Mouse (Mus musculus) ovary, postnatal 36 days (tissue): ENCODE results near the gene Hoxd9.

Experiments
- DNase-seq: peaks from one replicate; pipeline ENCODE4 v3.0.0; 2022; ENCODE audit warnings: low spot score, mixed read lengths

The Hoxd9 gene

GRCm38 (mm10) chr2:74713239-74714150 is 16.0 kb downstream of the Hoxd9 start:
- no peak for DNase-seq

- no peak for DNase-seq
Observed at GRCm38 (mm10) chr2:74714156-74714789, 16.7 kb downstream of the Hoxd9 start.

- DNase-seq: no peak
Observed at GRCm38 (mm10) chr2:74714881-74715280, 17.4 kb downstream of the Hoxd9 start.

DNA sequence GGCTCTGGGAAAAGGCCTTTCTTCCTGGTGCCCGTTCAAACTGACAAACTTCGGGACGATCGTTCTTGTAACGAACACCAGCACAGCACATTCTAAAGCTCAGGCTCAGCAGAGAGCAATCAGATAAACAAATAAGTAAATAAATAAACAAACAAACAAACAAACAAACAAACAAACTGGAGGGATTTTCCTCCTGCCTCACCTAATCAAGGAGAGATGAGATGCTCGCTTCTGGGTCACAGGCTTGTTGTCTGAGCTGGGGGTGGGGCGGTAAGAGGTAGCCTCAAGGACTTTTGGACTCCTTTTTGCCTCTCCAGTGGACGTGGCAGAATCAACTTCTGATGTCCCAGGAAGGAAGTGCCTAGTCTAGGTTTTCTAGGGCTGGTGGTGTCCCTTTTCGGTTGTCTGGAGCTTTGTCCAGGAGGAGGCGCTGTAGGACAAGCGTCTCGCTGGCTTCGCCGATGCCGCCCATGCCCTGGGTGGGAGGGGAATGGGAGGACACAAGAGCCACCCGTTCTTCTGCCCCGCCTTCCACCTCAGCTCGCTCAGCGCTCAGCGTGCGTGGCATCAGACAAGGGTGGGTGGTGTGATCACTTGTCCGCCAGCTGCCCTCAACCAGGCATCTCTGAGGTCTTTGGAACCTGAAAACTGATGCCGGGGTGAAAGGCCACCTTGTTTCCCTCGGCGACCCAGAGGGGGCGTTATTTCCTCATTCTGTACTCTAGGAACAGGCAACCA is 18.1 kb downstream of the Hoxd9 start:
- peak; percentile 91 for DNase-seq

DNA sequence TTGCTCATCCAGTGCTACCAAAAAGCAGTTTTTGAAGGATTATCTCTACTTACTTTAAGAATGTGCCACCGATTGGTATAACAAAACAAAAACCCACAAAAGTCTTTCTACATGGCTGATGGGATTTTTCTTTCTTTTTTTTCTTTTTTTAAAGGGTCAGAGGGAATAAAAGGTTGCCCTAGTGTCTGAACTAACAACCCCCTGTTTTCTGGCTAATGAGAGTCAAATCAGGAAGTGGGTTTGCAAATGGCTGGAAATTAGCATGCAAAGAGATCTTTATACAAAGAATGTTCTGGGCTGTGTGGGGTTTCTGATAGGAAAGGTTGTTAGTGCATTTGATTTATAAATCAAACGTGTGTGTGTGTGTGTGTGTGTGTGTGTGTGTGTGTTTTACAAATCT is 22.9 kb downstream of the Hoxd9 start:
- no peak for DNase-seq

GRCm38 (mm10) chr2:74720955-74721491 is 23.5 kb downstream of the Hoxd9 start:
- no peak for DNase-seq

- DNase-seq: peak; percentile 4
Observed at GRCm38 (mm10) chr2:74721882-74722281, 24.4 kb downstream of the Hoxd9 start.

- DNase-seq: no peak
Observed at GRCm38 (mm10) chr2:74722949-74723348, 25.4 kb downstream of the Hoxd9 start.

DNA sequence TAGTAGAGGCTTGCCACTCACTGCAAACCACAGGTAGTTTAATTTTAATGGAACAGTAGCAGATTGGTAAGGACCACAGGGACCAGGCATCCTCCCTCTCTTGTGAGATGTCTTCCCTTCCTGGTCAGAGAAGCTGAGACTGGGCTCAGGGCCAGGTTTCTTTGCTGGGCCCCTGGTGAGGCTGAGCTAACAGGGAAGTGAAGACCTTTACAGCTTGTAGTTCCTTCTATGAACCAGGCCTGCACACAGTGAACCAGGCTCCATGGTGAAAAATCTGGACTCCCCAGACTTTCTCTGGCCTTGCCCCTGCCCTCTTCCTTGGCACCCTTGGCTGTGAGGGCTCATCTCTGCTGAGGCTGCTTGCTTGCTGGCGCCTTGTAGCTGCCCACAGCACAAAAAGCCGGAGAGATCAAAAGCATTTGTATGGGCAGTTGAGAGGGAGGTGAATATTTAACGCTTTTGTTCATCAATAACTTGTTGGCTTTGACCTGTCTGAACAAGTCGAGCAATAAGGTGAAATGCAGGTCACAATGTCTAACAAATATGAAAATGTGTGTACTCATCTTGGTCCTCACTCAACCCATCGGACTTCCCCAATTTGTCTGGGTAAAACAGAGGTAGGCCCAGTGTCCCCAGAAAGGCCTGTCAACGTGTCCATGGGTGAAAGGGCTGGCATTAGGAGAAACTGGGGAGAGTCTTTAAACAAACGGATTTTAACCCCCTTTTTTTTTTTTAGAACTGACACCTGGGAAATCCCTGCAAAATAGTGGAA is 26.9 kb downstream of the Hoxd9 start:
- peak; percentile 24 for DNase-seq

GRCm38 (mm10) chr2:74725171-74725570 is 27.6 kb downstream of the Hoxd9 start:
- peak; percentile 2 for DNase-seq

- DNase-seq: peak; percentile 44
Observed at GRCm38 (mm10) chr2:74726551-74726950, 29.0 kb downstream of the Hoxd9 start, which contains the start of gene Gm28230. Gm28230 (plus strand) TSS chr2:74726728.

GRCm38 (mm10) chr2:74726973-74727639 is 29.6 kb downstream of the Hoxd9 start:
- peak; percentile 12 for DNase-seq

- DNase-seq: peak; percentile 24
Observed at GRCm38 (mm10) chr2:74727640-74728302, 30.2 kb downstream of the Hoxd9 start.

DNA sequence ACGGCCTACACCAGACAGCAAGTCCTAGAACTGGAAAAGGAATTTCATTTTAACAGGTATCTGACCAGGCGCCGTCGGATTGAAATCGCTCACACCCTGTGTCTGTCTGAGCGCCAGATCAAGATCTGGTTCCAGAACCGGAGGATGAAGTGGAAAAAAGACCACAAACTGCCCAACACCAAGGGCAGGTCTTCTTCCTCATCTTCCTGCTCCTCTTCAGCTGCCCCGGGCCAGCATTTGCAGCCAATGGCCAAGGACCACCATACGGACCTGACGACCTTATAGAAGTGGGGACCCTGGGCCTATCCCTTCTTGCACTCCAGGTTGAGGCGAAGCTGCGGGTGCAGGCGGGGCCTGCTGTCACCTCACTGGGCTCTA is 30.8 kb downstream of the Hoxd9 start:
- DNase-seq: peak; percentile 4

DNA sequence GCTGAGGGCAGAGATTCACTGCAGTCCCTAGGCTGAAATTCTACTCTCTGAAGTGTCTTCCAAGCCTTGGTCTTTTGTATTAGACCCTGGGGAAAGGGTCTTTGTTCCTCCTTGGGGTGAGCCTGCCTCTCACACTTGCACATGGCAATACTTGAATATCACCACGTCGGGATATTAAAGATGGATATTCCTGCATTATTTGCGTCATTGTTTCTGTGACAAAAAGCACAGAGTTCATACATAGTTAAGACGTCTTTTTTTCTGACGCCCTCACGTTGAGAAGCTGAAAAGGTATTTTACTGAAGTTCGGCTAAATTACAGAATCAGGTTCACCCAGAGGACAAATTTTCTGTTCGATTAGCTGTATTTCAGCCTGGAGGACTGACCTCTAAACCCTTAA is 32.8 kb downstream of the Hoxd9 start:
- no peak for DNase-seq

DNA sequence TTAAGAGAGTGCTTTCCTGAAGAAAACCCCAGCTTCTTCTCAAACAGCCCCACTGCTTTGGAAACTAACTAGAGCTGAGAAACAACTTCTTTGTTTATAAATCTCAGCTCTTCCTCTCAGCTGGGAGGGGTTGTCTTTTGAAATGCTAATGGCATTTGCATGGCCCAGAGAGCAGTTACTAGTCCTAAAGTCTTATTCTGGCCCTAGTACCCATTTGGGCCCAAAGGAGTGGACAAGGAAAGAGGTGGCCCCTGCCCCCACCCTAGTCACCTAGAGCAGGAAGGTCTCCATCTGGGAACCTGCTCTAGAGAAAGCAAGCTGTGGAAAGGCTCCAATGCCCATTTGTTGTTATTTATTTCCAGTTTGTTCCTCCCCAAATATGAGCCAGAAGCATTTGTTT is 33.5 kb downstream of the Hoxd9 start:
- no peak for DNase-seq

- no peak for DNase-seq
Observed at GRCm38 (mm10) chr2:74731799-74732512, 34.4 kb downstream of the Hoxd9 start.

GRCm38 (mm10) chr2:74732513-74733316 is 35.2 kb downstream of the Hoxd9 start:
- peak; percentile 6 for DNase-seq

DNA sequence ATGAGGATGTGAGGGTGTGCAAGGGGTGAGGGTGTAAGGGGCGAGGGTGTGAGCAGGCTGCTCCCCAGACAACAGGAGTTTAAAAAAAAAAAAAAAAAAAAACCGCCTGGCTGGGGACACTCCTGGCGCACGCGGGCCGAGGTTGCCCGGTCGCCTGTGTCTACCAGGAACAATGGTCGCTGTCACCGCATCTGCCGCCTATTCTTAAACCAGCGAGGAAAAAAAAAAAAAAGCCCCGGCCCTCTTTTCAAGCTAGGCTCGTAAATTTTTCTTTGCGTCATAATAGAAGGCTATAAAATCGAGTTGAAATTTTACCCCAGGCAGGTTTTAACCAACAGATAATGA is 35.8 kb downstream of the Hoxd9 start:
- no peak for DNase-seq
